Mouse (Mus musculus): ENCODE measurements at regions not wholly inside any gene's neighbourhood (a gene's known extent, or its start where the extent isn't known, plus 50 kb on each side); places are given as distances from the start of the nearest gene placed in this dataset.
A peak's percentile ranks its signal among the peaks of the same experiment; 100 is the strongest.

DNA sequence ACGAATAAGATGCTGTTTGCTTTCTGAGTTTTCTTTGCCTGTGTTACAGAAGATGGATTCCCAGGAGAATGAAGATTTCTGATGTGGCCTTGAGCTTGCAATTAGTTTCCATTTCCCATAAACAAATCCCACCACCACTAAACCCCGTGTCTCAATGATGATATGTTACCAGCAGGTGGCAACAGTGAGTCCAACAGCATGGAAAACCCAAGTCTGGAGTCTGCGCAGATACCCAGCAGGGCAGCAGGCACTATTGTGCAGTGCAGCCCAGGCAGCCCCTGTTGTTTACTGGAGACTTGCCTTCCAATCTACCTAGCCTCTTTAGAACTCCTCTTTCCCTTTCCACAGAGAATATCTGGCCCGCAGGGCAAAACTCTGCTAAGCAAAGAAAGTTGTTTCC lies 62.7 kb downstream of the Bmp2 start:
- peak; percentile 19 for DNase-seq (ENCODE audit: low read depth, low spot score)

DNA sequence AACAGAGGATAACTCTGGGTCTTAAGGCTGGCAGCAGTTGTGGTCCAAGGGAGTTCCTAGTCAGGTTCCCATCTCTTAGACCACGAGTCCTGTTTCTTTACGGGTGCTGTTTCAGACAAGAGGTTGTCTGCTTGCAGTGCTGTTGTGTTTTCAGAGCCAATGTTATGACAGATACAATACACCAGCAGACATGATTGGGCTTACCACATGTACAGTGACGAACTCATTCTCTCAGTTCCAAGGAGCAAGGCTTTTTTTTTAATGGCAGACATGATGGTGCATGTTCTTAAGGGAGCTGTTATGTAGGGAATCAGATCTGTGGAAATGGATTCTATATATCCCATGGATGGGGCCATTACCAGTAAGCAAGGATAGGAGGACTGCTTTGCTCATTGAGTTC lies 63.3 kb downstream of the Bmp2 start:
- DNase-seq (ENCODE audit: low read depth, low spot score), result no peak

DNA sequence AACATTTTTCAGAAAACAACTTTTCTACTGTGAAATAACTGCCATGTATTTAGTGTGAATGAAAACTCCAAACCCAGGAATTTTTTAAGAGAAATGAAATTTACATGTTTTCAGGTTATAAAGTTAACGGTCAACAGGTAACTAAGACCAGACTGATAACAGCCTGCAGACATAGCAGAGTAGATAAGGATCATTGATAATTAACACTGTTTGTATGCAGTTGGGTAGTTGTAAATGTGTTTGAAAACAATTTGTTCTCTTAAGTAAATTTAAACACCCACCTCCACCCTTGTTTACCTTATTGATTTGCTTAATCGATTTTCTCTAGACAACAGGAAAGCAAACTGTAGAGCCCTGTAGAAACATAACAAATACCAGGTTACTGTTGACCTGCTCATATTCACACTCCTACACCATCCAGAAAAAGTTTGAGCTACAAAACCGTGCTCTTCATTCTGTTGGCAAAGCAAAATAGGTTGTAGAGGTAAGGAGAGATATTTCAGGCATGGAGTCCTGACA lies 65.4 kb downstream of the Bmp2 start:
- DNase-seq (ENCODE audit: low read depth, low spot score), result no peak

DNA sequence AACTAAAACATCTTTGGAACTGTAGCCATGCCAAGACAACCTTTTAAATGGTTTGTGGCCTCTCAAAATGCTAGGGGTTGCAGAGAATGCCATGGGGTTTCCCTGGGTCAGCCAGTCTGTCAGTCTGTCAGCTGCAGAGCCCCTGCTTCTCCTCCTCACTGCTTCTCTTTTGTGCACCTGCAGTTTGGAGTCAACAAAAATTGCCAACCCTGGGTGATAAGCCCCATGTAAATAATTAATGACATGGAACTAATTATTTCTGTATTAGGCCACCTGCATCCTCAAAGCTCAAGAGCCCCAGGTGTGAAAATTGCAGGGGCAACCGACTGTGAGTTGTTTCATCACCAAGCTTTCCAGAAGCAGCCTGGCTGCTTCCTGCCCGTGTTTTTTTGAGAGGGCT lies 70.6 kb downstream of the Bmp2 start:
- DNase-seq (ENCODE audit: low read depth, low spot score), result no peak

DNA sequence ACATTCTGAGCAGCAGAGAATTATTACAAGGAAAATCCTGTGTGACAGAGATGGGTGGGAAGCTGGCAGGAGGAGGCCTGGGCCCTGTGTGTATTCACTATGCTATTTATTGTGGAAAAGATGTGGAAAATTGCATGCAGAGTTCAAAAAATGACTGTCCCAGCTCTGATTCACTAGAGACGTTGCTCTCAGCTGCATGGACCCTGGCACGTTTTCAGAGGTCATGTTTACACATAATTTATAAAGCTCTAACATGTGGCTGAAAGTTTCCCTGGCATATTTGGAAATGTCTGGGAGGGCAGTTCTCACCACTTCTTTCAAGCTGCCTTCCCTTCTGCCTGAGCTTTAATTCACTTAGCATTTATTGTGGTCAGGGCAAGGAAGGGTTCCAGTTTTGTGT lies 73.6 kb downstream of the Bmp2 start:
- no peak for DNase-seq (ENCODE audit: low read depth, low spot score)

DNA sequence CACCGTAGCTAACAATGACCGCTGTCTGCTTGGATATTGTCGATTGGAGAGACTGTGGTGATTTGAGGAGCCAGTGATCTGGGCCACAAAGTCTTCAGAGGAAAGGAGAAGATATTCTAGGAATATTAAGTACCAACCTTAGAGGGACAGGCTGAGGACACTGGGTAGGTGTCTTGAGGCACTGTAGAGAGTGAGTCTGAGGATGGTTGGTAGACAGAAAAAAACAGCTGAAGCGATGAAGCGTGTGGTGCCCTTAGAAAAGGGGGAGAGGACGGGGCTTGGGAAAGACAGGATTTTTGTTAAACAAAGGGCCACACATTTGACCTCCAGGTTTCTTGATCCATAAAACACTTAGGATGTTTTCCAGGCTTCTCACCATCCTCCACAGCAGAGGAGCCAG lies 76.9 kb downstream of the Bmp2 start:
- DNase-seq (ENCODE audit: low read depth, low spot score), result no peak

DNA sequence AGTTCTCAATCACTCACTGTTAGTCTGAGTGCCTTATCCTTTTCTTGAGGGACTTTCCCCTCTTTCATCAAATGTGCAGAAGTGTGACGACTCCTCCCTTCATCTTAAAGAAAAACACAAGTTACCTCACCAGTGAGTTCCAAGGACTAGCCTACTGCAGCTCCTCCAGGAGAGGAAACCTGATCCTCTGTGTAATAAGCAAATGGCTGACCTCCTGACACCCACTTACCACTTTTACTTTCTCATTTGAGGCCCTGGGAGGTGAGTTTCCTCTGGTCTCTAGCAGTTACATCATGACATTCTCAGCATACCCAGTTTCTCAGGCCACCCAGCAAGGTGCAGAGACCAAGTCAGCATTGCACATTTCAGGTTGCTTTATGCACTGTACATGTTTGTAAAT lies 83.5 kb downstream of the Bmp2 start:
- DNase-seq (ENCODE audit: low read depth, low spot score), result no peak

DNA sequence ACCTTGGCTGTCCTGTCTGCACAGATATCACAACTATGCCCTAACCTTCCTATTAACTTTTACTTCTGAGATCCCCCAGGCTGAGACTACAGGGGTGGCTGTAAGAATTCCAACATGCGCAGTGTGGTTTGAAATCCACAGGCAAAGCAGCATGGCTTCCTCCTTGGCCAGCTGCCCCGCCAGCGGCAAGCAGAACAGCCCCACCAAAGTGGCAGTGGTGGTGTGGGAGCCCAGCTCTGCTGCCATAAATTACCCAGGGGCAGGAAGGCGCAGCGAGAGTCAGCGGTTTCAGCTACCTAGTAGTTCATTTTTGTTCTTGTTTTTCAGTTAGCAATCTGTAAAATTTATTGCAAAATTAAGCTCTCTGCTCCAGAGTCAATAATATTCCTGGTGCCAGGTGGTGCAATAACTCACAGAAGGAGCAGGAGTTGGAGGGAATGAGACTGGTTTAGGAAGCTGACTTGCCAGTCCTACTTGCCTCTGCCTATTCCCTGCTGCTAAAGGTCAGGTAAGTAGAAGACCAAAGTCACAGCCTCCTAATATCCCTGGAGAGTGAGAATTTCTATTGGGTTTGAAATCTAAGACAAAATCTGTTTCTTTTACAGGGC lies 98.0 kb downstream of the Bmp2 start:
- DNase-seq (ENCODE audit: low read depth, low spot score), result no peak

DNA sequence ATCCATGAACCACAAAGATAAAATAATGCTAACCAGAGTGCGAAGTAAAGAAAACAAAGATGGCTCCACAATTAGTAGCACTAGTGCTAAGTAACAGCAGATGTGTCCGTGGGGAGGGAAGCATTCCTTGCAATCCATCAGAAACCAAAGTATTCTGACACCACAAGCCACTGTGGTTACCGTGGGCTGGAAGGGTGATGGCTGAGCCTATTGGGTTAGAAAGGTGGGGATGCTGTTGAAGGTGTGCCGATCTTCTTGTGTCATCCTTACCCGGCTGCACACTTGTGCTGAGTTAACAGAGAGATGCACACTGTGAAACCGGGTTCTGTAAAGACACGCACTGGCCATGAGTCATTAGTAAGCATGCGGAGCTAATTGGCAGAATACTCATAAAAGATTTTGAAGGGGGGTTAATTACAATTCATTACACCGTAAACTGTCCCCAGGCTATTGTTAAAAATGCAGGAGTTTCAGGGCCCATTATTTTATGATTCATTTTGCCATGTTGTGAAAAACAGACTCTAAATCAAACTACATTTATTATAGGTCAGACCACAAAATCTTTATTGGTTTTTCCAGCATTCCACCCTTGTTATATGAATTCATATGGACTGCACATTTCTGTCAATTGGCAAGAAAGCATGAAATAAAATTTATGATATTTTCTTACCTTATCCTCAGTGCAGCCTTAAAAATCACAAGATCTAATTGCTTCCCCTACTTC lies 114.5 kb downstream of the Bmp2 start:
- DNase-seq (ENCODE audit: low read depth, low spot score), result no peak

DNA sequence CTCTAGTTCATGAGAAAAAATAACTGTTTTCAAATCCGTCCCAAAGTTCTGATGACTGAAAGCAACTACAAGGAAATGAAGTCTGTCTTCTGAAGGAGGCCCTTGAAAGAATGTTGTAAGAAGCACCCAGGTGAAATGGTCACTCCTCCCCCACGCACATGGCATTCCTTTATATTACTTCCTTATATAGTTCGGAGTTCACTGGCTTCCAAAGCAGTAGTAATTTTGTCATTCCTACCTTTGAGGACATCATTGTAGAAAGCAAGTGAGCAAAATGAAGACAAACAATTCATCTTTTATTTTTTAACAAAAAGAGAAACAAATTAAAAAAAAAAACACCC lies 115.1 kb downstream of the Bmp2 start:
- DNase-seq (ENCODE audit: low read depth, low spot score), result no peak

DNA sequence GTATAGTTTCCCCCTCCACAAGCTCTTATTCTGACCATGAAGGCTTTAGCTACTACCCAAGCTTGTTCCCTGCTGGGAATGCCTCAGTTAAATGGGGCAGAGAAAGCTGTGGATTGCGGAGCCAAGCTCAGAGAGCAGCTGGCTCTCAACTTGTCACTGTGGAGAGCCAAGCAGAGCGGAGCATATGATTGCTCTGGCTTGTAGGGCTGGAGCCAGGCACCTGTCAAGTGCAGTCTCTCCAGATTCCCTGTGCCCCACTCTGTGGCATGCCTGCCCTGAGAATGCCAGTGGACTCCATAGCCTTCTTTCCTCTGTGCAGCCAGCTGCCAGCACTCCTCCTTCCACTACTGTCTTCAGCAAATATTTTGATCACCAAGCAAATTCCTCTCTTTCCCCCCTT lies 117.9 kb downstream of the Bmp2 start:
- no peak for DNase-seq (ENCODE audit: low read depth, low spot score)

DNA sequence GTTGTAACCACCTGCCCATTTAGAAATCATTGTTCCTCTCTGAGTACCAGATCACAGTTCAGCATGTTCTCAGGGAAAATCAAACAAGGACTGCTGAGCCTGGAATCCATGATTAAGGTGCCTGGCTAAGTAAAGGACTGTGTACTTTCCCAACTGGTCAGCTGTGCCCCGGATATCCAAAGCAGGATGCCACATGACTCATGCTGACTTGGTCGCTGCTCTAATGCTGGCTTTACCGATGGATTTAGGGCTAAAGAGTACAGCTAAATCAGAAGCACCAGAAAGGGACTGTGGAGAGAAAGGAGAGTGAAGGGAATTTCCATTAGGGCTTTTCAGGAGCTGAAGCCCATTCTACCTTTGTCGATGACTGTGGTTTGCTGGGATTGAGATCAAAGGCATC lies 119.6 kb downstream of the Bmp2 start:
- DNase-seq (ENCODE audit: low read depth, low spot score), result no peak

DNA sequence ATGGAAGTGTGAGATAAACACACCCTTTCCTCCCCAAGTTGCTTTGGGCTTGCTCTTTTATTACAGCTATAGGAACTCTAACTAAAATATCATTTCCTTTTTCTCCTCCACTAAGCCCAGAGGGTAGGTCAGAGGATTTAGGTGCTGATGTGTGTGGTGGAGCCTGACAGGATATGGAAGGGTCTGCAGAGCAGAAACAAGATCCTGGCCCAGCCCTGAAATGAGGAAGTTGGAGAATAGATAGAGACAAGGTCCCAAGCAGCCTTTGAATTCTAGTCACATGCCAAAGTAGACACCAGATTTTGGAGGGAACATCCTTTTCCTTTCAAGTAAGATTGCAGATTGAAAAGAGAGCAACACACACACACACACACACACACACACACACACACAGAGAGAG lies 132.4 kb downstream of the Bmp2 start:
- no peak for DNase-seq (ENCODE audit: low read depth, low spot score)

DNA sequence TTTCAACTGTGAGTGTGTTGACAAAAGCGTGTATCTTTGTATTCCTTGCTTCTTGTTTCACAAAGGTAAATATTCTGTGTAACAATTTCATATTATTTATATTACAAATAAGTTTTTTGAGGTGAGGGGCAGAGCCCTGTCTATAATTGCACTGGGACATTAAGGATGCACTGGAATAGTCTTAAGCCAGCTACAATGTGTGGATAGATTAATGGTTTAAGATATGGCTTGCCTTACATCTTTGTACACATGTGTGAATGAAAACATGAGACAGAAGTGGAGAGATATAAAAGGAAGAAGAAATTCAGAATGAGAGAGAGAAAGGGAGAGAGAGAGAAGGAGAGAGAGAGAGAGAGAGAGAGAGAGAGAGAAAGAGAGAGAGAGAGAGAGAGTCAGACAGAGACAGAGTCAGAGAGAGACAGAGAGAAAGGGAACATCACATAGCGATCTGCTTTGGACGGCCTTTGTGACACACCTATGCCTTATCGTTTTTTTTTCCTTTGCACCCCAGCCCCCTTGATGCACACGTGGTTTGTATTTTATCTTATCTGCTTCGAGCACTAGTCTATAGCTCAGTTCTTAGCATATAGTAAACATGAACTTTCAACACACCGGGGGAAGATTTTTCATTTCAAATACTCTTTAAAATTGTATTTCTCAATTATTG lies 136.3 kb downstream of the Bmp2 start:
- no peak for DNase-seq (ENCODE audit: low read depth, low spot score)

DNA sequence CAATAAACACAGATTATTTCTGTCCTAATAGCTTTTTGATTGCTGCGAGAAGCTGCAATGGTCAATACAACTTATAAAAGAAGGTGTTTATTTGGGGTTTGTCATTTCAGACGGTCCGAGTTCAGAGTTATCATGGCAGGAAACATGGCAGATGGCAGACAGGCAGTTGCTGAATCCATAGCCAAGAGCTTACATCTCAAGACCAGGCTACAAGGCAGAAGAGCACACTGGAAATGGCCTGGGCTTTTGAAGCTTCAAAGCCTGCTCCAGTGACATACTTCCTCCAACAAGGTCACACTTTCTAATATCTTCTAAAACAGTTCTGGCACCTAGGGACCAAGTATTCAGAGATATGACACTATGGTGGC lies 136.8 kb downstream of the Bmp2 start:
- no peak for DNase-seq (ENCODE audit: low read depth, low spot score)

DNA sequence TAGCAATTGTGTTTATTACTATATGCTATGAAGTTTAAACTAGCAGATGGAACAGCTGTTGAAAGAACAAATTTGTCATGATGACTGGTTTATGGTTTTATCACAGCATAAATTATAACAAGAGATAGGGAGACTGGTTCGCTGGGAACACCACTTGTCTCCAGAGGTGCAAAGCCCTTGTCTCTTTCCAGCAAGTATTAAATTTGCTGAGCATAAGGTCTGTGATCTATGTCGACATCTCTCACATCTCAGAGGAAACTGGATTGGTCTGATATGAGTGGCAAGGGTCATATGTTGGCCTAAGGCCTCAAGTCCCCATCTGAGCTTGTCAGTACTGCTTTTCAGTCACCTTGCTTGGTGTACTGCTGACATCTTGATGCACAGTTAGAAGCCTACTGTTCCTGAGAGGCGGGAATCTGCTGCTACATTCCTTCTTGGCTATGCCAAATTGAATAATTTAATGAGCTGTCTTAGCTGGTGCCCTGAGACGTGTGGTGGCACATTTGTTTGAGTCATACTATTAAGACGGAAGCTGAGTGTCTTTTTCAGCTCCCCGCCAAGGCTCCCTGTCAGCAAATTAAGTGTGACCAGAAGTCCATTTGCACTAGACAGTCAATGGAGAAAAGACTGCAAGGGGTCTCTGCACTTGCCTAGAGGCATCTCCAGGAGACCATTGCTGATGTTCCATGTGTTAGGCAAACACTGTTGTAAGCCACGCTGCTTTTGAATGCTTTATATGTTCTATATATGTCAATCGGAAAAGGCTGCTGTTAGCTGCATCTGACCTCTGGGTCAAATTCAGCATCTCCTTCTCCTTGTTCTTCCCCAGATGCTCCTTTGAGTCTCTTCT lies 157.0 kb downstream of the Bmp2 start:
- DNase-seq (ENCODE audit: low read depth, low spot score), result no peak

DNA sequence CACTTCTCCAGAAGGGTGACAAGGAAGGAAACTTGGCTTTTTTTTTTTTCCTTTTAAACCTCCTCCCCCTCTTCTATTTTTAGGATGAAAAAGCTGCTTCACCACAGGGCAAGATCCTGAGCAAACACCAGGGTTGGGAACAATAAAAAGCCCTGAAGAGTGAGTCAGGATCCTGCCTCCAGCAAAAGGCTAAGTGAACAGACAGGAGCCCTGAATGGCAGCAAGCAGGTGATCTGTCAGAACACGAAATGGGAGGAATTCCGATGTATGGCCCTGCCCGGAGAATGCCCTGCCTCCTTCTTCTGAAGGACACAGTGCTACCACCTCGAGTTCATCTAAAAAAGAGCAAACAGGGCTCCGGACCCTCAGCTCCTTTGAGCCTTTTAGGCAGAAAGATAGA lies 164.3 kb downstream of the Bmp2 start:
- no peak for DNase-seq (ENCODE audit: low read depth, low spot score)

DNA sequence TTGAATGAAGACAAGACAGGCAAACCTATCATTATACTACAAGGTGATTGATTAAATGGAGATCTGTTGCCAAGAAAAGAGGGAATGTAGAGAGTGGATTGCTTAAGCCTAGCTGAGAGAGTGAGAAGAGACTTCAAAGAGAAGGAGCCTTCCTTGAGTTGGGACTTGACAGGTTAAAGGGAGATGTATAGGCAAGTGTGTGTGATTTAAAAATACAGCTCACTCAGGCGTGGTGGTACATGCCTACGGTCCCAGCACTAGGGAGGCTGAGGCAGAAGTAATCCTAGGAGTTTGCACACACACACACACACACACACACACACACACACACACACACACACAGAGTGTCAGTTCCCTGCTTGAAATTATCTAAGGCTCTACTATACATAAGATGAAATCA lies 165.1 kb downstream of the Bmp2 start:
- DNase-seq (ENCODE audit: low read depth, low spot score), result no peak

DNA sequence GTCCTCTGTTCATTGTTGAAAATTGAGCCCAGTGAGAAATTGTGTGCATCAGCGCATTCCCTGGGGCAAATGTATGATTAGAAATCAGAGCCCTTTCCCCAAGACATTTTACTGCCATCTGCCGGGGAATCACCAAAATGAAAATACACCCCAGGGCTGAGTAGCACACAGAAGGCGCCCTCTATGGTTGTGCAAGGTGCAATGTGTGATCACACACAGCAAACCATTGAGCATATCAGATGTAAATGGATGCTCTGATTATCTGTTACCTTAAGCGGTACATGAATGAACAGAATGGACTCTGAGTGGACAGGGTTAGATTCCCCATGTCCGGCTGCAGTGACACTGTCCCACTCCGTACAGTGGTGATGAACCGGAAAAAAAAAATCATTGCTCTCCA lies 172.4 kb downstream of the Bmp2 start:
- DNase-seq (ENCODE audit: low read depth, low spot score), result no peak

DNA sequence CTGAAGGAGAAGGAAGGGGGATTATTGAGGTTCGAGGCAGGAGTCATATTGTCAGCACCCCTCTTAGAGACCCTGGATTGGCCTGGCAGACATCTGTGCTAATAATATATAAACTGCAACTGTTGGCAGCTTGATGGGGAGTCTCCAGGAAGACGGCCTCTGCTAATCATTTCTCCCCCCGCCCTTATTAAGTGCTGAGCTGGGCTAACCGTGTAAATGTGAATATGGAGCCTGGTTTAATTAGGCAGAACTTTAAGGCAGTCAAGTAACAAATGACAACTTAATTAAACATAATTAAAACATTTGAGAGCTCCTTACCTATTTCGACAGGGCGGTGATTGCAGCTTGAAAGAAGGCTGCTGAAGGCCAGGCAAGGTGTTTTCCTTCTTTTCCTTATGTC lies 172.8 kb downstream of the Bmp2 start:
- no peak for DNase-seq (ENCODE audit: low read depth, low spot score)

DNA sequence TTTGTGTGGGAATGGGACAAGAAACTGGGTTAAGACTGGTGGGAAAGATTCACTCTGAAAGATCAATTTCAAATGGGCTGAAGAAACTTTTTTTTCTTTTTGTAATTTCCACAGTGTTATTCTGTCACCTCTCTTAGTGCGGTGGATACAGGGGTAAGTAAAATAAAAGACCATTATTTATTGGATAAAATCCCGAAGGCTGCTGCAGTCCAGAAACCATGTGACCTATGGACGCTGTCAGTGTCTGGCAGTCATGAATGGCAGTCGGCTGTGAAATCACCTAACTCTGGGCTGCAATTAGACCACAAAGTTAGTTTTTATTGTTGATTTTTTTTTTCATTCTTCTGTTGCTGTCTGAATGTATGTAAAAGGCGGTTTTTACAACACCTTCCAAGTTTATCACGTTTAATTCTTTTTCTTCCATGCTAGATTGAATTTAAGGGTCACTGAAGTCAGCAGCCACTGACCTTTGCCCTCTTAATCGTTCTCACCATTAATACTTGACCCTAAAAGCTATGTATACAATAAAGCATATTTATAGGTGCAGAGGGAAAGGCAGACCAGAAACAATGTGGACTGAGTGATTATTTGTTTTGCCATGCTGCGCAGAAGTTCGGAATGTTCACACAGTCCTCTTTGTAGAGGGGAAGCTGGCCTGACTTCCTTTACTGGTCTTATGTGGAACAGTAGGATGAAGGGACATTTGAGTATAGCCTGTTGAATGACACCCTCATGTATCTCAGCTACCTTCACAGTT lies 182.7 kb downstream of the Bmp2 start:
- no peak for DNase-seq (ENCODE audit: low read depth, low spot score)

Data from retina, postnatal 7 days (tissue).